Mouse (Mus musculus): ENCODE data around the gene Gm10392. TPM values are rescaled to one million over a fixed set of nuclear protein-coding genes. Genes with fewer than 3 reads are reported as not detected.
A peak's percentile ranks its signal among the peaks of the same experiment; 100 is the strongest.

Gm10392 gene
- total RNA-seq, 2 experiments from 2014 or later = not detected

GRCm38 (mm10) chr11:77467157-77467556 lies 51.8 kb downstream of the Gm10392 start:
- DNase-seq = peak; percentile 81 to 85
- intact Hi-C loops (cut with DNase I) = loop anchor here (2.0 to 5.0 kb wide), 3 partner anchors 150 to 250 kb away; partner anchors contain the start of gene Ssh2

Other genes starting within 250 kb of the Gm10392 start
- gene Coro6, start 56.8 kb downstream of the Gm10392 start, total RNA-seq (2021) = 100 to 1,000 TPM; 196 to 202 TPM
- gene Ankrd13b, start 29.5 kb downstream of the Gm10392 start, total RNA-seq (2021) = 10 to 100 TPM; 12.8 to 15.0 TPM
- gene Git1, start 25.6 kb downstream of the Gm10392 start, total RNA-seq (2021) = 10 to 100 TPM; 64.5 to 65.1 TPM
- gene Abhd15, start 4.1 kb downstream of the Gm10392 start, total RNA-seq (2021) = 1 to 10 TPM; 1.7 to 4.5 TPM
- gene Trp53i13, start 3.2 kb downstream of the Gm10392 start, total RNA-seq (2021) = 10 to 100 TPM; 11.8 to 12.9 TPM
- 10 to 100 TPM; 64.3 to 67.1 TPM for gene Taok1, start 88.6 kb upstream of the Gm10392 start, total RNA-seq (2021)
- 10 to 100 TPM; 60.1 to 63.1 TPM for gene Nufip2, start 167.0 kb upstream of the Gm10392 start, total RNA-seq (2021)
- not detected for gene Cryba1, start 206.1 kb upstream of the Gm10392 start, total RNA-seq (2021)
- 100 to 1,000 TPM; 228 to 275 TPM for gene Myo18a, start 244.0 kb upstream of the Gm10392 start, total RNA-seq (2021)